Mouse (Mus musculus) neural tube, embryonic 12.5 days (tissue): ENCODE data around the gene Rdh9. TPM values are rescaled to one million over a fixed set of nuclear protein-coding genes. Genes with fewer than 3 reads are reported as not detected.
"Not testable (repeated sequence)": the region's sequence is repeated elsewhere in the genome, so short reads cannot be mapped to it uniquely, and the experiment has no call there.

ENCODE experiments used
- ATAC-seq: fragments of 200-750 bp; cut with Nextera tagmentation; 2 replicates; pipeline ENCODE4 v1.8.0; 2017; ENCODE audit warnings: low read depth, mild to moderate bottlenecking, moderate TSS enrichment, moderate library complexity; ENCODE audit not compliant: low FRiP score
- H3K27ac ChIP-seq: fragments of 300-500 bp; sonication (generic); 2 replicates; pipeline ENCODE4 v1.5.1; 2016
- H3K27me3 ChIP-seq: fragments of 300-500 bp; sonication (generic); replicated peaks from 2 replicates; pipeline ENCODE4 v1.6.1; 2016; ENCODE audit warnings: mild to moderate bottlenecking
- H3K36me3 ChIP-seq: fragments of 300-500 bp; sonication (generic); 2 replicates; pipeline ENCODE4 v1.6.1; 2016; ENCODE audit warnings: mild to moderate bottlenecking
- H3K4me1 ChIP-seq: fragments of 300-500 bp; sonication (generic); 2 replicates; pipeline ENCODE4 v1.6.1; 2016
- H3K4me2 ChIP-seq: fragments of 300-500 bp; sonication (generic); replicated peaks from 2 replicates; pipeline ENCODE4 v1.6.1; 2016; ENCODE audit warnings: mild to moderate bottlenecking
- H3K4me3 ChIP-seq: fragments of 300-500 bp; sonication (generic); 2 replicates; pipeline ENCODE4 v1.5.1; 2016
- H3K9ac ChIP-seq: fragments of 300-500 bp; sonication (generic); 2 replicates; pipeline ENCODE4 v1.6.1; 2016; ENCODE audit warnings: mild to moderate bottlenecking
- H3K9me3 ChIP-seq: fragments of 300-500 bp; sonication (generic); 2 replicates; pipeline ENCODE4 v1.6.1; 2016; ENCODE audit warnings: mild to moderate bottlenecking
- whole genome bisulfite sequencing: fragments of 180-500 bp; shearing (Covaris S2); methylation state at CpG from one replicate; pipeline ENCODE4 v1.1.7; 2016; 5-methylcytosine and 5-hydroxymethylcytosine counted together
- polyA plus RNA-seq: library from polyadenylated mRNA; unstranded; fragments of >200 nt; fragmentation: Nextera tagmentation; extraction: Ambion mirVana; gene quantifications from 2 replicates; pipeline ENCODE4 v1.2.1, GENCODE M21; 2016

Rdh9 gene
- polyA plus RNA-seq, 1 experiment from 2014 or later = 0.09 TPM

DNA sequence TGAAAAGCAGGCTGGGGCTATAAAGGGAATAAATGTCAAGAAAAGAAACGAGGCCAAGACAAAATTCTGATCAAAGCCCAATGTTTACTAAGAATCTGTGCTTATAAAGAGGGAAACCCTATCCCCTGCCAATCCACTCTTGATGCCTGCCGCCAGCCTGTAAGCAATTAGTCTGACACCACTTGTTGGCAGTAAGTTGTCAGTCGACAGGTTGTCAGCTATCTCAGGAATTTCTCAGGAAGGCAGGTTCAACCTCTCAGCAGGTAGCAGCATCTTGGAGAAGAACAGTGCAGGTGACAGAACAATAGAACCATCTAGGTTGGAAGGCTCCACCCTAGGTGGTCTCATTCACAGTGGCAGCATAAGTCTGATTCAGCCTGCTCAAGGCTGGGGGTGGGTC is 52.9 kb downstream of the Rdh9 start:
- H3K4me3 ChIP-seq = no peak overlapping the region
- no peak overlapping the region for H3K9ac ChIP-seq
- no peaks in the 10 kb centered on the region for H3K27me3 ChIP-seq
- no peaks in the 10 kb centered on the region for H3K36me3 ChIP-seq
- 75% methylated on average over 3 of the region's 3 CpGs for WGBS
- no peaks in the 10 kb centered on the region for H3K4me1 ChIP-seq
- no peak for ATAC-seq
- no peak overlapping the region for H3K4me2 ChIP-seq
- no peaks in the 10 kb centered on the region for H3K9me3 ChIP-seq
- no peak overlapping the region for H3K27ac ChIP-seq

DNA sequence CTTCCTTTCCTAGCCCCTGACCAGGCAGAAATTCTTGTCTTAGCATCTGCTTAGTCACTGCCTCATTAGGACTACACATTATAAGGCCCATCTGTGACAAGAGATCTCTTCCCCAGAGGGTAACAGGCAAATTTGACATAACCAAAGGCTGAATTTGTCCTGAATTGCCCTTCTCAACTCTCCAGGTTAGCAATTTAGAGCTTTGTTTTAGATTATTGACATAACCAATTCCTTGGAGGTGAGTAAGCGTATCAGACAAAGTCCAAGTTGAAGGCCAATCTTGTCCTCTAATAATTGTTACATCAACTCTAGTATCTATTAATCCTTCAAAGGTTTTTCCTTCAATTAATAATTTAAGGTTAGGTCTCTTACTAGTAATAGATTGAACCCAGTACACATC is 58.0 kb downstream of the Rdh9 start:
- not testable (repeated sequence) for ATAC-seq, H3K9me3 ChIP-seq, H3K36me3 ChIP-seq, H3K4me2 ChIP-seq, H3K27ac ChIP-seq, H3K4me1 ChIP-seq, H3K4me3 ChIP-seq, H3K9ac ChIP-seq, H3K27me3 ChIP-seq
- WGBS = 97% methylated on average over 1 of the region's 1 CpGs

DNA sequence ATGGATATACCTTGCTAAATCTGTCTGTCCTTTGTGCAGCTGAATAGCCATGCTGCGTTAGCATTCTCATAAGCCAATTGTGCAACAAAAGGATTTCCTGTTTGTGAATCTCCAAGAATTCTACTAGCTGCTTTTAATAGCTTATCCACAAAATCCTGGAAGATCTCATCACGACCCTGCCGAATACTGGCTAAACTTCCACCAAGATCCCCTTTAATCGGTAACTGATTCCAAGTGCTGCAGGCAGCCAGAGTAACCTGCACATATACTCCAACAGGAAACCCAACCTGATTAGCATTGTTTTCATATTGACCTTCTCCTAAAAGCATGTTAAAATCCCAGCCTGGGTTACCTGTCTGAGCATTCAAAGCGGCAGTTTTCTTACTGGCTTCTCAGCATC is 59.1 kb downstream of the Rdh9 start:
- no peak overlapping the region for H3K4me2 ChIP-seq
- H3K4me1 ChIP-seq = no peaks in the 10 kb centered on the region
- 88% methylated on average over 5 of the region's 5 CpGs for WGBS
- H3K9ac ChIP-seq = no peak overlapping the region
- H3K36me3 ChIP-seq = no peaks in the 10 kb centered on the region
- H3K9me3 ChIP-seq = peaks cover 6% of the 10 kb centered on the region; the same call in 1 of the 2 replicates
- no peaks in the 10 kb centered on the region for H3K27me3 ChIP-seq
- no peak overlapping the region for H3K4me3 ChIP-seq
- no peak for ATAC-seq
- no peak overlapping the region for H3K27ac ChIP-seq

DNA sequence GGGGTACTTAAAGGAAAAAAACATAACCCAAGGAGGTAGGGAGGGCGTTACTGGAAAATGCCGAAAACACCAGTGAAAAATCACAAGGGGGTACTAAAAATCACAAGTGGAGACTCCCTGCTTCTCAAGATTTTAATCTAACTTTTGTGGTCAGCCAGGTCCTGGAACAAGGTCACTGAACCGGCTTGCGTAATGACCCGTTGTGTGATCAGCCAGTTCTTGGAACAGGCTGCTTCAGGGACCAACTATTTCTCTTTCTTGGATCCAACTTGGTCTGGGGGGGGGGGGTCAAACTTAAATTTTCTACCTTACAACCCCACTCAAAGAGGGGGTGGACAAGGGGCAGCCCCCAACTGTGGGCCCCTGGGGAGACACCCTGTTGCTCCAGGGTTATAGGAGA is 61.6 kb downstream of the Rdh9 start:
- 96% methylated on average over 5 of the region's 5 CpGs for WGBS
- not testable (repeated sequence) for H3K4me2 ChIP-seq

DNA sequence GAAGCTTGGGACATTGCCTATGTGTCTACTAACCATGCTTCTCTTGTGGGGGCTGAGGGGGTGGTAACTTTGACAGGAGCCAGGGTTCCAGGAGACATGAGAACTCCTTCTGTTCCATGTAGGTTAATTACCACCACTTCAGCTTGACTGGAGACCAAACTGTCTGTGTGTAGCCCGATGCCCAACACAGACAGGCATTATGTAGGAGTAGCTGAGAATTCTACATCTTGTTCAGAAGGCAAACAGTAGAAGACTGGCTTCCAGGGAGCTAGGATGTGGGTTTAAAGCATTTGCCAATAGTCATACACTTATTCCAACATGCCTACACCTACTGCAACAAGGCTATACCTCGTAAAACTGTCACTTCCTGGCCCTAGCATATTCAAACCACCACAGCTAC is 62.4 kb downstream of the Rdh9 start:
- Histone ChIP-seq H3K36me3 (no peaks in the 10 kb centered on the region), H3K9me3 (peaks cover 6% of the 10 kb centered on the region; the same call in 1 of the 2 replicates), H3K4me2 (no peak overlapping the region), H3K4me3 (no peak overlapping the region), H3K9ac (no peak overlapping the region), H3K4me1 (no peaks in the 10 kb centered on the region), H3K27ac (no peak overlapping the region), H3K27me3 (no peaks in the 10 kb centered on the region)
- ATAC-seq = no peak
- whole genome bisulfite sequencing = 87% methylated on average over 2 of the region's 2 CpGs

More for the DNA sequence above, 61.6 kb downstream of the Rdh9 start:
- not testable (repeated sequence) for H3K9me3 ChIP-seq, H3K4me3 ChIP-seq, H3K27ac ChIP-seq, H3K27me3 ChIP-seq, H3K9ac ChIP-seq, H3K36me3 ChIP-seq, H3K4me1 ChIP-seq, ATAC-seq

DNA sequence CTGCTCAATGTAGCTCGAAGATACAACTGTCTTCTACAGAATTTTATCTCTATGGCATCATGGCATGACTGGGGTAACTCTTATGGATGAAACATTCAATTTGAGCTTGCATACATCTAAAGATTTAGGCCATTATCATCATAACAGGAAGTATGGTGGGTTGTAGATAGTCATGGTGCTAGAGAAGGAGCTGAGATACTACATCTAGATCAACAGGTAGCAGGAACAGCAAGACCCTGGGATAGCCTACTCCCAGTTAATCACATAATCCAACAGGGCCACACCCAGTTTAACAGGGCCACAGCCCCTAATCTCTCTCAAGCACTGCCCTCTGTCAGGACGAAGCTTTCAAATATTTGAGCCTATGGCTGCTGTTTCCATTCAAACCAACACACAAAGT is 64.6 kb downstream of the Rdh9 start:
- no peak overlapping the region for H3K4me2 ChIP-seq
- H3K27me3 ChIP-seq = no peaks in the 10 kb centered on the region
- no peak for ATAC-seq
- H3K9ac ChIP-seq = no peak overlapping the region
- H3K9me3 ChIP-seq = peaks cover 6% of the 10 kb centered on the region; the same call in 1 of the 2 replicates
- H3K27ac ChIP-seq = no peak overlapping the region
- WGBS = 80% methylated on average over 2 of the region's 2 CpGs
- H3K4me3 ChIP-seq = no peak overlapping the region
- H3K36me3 ChIP-seq = no peaks in the 10 kb centered on the region
- H3K4me1 ChIP-seq = no peaks in the 10 kb centered on the region

Other genes starting within 250 kb of the Rdh9 start
- 112 and 125 TPM in 2 replicates for gene Nxph4, start 241.8 kb upstream of the Rdh9 start, polyA plus RNA-seq
- gene Lrp1, start 155.2 kb upstream of the Rdh9 start, polyA plus RNA-seq = 85.7 and 96.0 TPM in 2 replicates
- gene Stat6, start 133.4 kb upstream of the Rdh9 start, polyA plus RNA-seq = 7.2 and 7.5 TPM in 2 replicates
- 7.2 and 8.0 TPM in 2 replicates for gene Nemp1, start 109.5 kb upstream of the Rdh9 start, polyA plus RNA-seq
- 5.6 and 6.9 TPM in 2 replicates for gene Nab2, start 107.8 kb upstream of the Rdh9 start, polyA plus RNA-seq
- 0.29 and 0.58 TPM in 2 replicates for gene Myo1a, start 71.2 kb upstream of the Rdh9 start, polyA plus RNA-seq
- gene Tac2, start 51.9 kb upstream of the Rdh9 start, polyA plus RNA-seq = 0.91 TPM in 1 of 2 replicates, not detected in the other
- gene Zbtb39, start 36.8 kb upstream of the Rdh9 start, polyA plus RNA-seq = 4.9 and 5.5 TPM in 2 replicates
- gene Gpr182, start 24.7 kb upstream of the Rdh9 start, polyA plus RNA-seq = 0.28 and 0.41 TPM in 2 replicates
- gene Rdh1, start 16.7 kb upstream of the Rdh9 start, polyA plus RNA-seq = 0.05 and 0.09 TPM in 2 replicates
- gene Rdh16f1, start 16.6 kb upstream of the Rdh9 start, polyA plus RNA-seq = not detected in 2 replicates
- gene Rdh16, start 24.8 kb downstream of the Rdh9 start, polyA plus RNA-seq = not detected in 2 replicates
- gene Rdh19, start 73.5 kb downstream of the Rdh9 start, polyA plus RNA-seq = not detected in 2 replicates
- not detected in 2 replicates for gene Rdh16f2, start 90.1 kb downstream of the Rdh9 start, polyA plus RNA-seq
- not detected in 2 replicates for gene Rdh7, start 112.4 kb downstream of the Rdh9 start, polyA plus RNA-seq
- not detected in 2 replicates for gene Sdr9c7, start 122.1 kb downstream of the Rdh9 start, polyA plus RNA-seq
- not detected in 2 replicates for gene Hsd17b6, start 231.2 kb downstream of the Rdh9 start, polyA plus RNA-seq
- gene Prim1, start 238.8 kb downstream of the Rdh9 start, polyA plus RNA-seq = 53.4 and 57.8 TPM in 2 replicates